Mouse (Mus musculus): ENCODE measurements around the gene Gpr31b.
"Not testable (repeated sequence)": the region's sequence is repeated elsewhere in the genome, so short reads cannot be mapped to it uniquely, and the experiment has no call there.

DNA sequence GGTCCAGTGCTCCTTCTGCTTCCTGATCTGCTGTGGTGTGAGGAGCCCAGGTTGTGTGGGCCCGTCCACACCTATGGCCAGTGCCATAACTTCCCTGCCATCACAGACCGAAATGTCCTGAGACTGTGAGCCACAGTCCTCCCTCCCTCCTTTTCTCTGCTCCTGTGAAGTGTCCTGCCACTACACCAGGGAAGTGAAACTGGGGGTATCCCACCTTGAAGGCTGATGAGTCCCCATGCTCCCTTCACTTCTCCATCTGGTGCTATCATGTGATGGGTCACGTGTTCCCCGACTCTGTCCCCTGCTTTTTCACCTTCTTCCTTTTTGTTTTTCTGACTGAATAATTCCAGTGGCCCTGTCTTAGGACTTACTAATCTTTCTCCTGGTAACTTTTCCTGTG is 40.9 kb upstream of the Gpr31b start:
- not testable (repeated sequence) for TF ChIP-seq ZNF384 (IDR thresholded peaks at IDR 0.05; ENCODE audit: low read depth, low read length); ZC3H11A (IDR thresholded peaks at IDR 0.05; ENCODE audit: low read depth, low read length); MAZ (IDR thresholded peaks at IDR 0.05; ENCODE audit: low read depth, low read length); USF1 (IDR thresholded peaks at IDR 0.05; ENCODE audit: low read depth, low read length); POLR2A (IDR thresholded peaks at IDR 0.05; ENCODE audit: low read depth, low read length); HCFC1 (IDR thresholded peaks at IDR 0.05; ENCODE audit: low read depth, low read length); KAT2A (IDR thresholded peaks at IDR 0.05; ENCODE audit: insufficient replicate concordance, low read length)

Measured in CH12.LX (cell line).